Mouse (Mus musculus) CD4-positive, CD25-positive, alpha-beta regulatory T cell, adult 4 months (primary cell): ENCODE data around the gene Evi5l. TPM values are rescaled to one million over a fixed set of nuclear protein-coding genes. Genes with fewer than 3 reads are reported as not detected.

Source experiments
- ATAC-seq: one replicate; pipeline ENCODE4 v1.8.0; 2017
- polyA plus RNA-seq, 2 experiments: library from polyadenylated mRNA; unstranded; fragments of 100-300 nt; shearing (Covaris generic); gene quantifications; one replicate each; pipeline ENCODE4 v1.2.1; 2017

Evi5l gene
- 1 to 10 TPM; 5.6 to 7.8 TPM for polyA plus RNA-seq

- peak; percentile 88 for ATAC-seq
Observed at GRCm38 (mm10) chr8:4165852-4166751, at the start of gene Evi5l. Evi5l (plus strand) TSS chr8:4166567.

- no peak for ATAC-seq
Observed at GRCm38 (mm10) chr8:4133798-4134197, 32.6 kb upstream of the Evi5l start, which contains the start of gene Cd209g. Cd209g (plus strand) TSS chr8:4134098.

- peak; percentile 90 for ATAC-seq
Observed at GRCm38 (mm10) chr8:4139660-4140646, 26.4 kb upstream of the Evi5l start.

GRCm38 (mm10) chr8:4141721-4142120 is 24.6 kb upstream of the Evi5l start:
- ATAC-seq, result peak; percentile 33

- ATAC-seq, result no peak
Observed at GRCm38 (mm10) chr8:4147272-4147671, 19.1 kb upstream of the Evi5l start.

- ATAC-seq, result no peak
Observed at GRCm38 (mm10) chr8:4154878-4155277, 11.5 kb upstream of the Evi5l start.

GRCm38 (mm10) chr8:4162786-4163185 is 3.6 kb upstream of the Evi5l start:
- no peak for ATAC-seq

- ATAC-seq, result peak; percentile 0
Observed at GRCm38 (mm10) chr8:4165176-4165851, 1.1 kb upstream of the Evi5l start.

- no peak for ATAC-seq
Observed at GRCm38 (mm10) chr8:4166881-4167525, 636 bp downstream of the Evi5l start.

GRCm38 (mm10) chr8:4167918-4168317 is 1.6 kb downstream of the Evi5l start:
- ATAC-seq, result no peak

- ATAC-seq, result no peak
Observed at GRCm38 (mm10) chr8:4172486-4172885, 6.1 kb downstream of the Evi5l start.

GRCm38 (mm10) chr8:4174018-4174417 is 7.7 kb downstream of the Evi5l start:
- no peak for ATAC-seq

GRCm38 (mm10) chr8:4183409-4183808 is 17.0 kb downstream of the Evi5l start:
- no peak for ATAC-seq

- ATAC-seq, result no peak
Observed at GRCm38 (mm10) chr8:4186151-4186550, 19.8 kb downstream of the Evi5l start.

- ATAC-seq, result no peak
Observed at GRCm38 (mm10) chr8:4188605-4189004, 22.2 kb downstream of the Evi5l start.

GRCm38 (mm10) chr8:4189031-4189722 is 22.8 kb downstream of the Evi5l start:
- no peak for ATAC-seq

- ATAC-seq, result no peak
Observed at GRCm38 (mm10) chr8:4192305-4192704, 25.9 kb downstream of the Evi5l start.

- peak; percentile 99 for ATAC-seq
Observed at GRCm38 (mm10) chr8:4192807-4193587, 26.6 kb downstream of the Evi5l start.

GRCm38 (mm10) chr8:4193588-4193894 is 27.2 kb downstream of the Evi5l start:
- ATAC-seq, result peak; percentile 37

GRCm38 (mm10) chr8:4201321-4201720 is 35.0 kb downstream of the Evi5l start:
- ATAC-seq, result no peak
